Mouse (Mus musculus) lung, postnatal 25 days (tissue): Measurements from ENCODE around the gene Phactr4.

Experiments used
- DNase-seq: peaks from one replicate; pipeline ENCODE4 v3.0.0; 2022; ENCODE audit warnings: low spot score

Phactr4 gene

DNA sequence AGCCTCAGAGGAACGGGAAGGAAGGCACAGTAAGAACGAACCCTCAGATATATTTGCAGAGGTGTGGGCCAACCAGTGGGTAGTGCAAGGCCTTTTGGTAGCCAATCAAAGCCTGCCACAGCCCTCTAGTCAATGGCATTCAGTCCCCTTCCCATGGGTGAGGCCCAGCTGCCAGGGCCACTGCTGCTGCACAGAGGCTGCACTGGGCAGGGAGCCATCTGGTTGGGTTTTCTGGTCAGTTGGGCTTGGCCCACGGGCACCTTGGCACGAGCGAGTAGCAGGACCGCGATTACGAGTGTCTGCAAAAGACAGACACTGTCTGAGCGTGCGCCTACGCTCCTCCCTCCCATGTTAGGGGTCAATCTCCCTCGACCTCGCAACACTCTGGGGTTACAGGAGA, 83.3 kb downstream of the Phactr4 start:
- DNase-seq, result no peak

DNA sequence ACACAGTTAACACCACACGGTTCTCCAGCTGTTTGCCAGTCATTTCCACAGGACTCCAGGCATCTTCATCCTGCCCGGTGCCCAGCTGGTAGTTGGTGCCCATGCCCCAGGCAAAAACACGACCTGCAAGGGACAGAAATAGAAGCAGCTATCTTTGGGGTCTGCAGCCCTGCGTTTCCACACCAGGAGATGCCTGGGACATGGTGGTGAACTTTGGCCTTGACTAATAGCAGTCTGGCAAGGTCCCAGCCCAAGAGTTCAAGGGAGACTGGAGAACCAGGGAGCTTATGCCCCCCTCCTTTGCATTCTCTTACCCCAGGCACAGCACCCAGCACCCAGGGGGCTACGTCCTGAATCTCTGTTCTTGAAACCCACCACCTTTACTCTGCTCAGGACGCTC, 89.4 kb downstream of the Phactr4 start:
- DNase-seq, result no peak

DNA sequence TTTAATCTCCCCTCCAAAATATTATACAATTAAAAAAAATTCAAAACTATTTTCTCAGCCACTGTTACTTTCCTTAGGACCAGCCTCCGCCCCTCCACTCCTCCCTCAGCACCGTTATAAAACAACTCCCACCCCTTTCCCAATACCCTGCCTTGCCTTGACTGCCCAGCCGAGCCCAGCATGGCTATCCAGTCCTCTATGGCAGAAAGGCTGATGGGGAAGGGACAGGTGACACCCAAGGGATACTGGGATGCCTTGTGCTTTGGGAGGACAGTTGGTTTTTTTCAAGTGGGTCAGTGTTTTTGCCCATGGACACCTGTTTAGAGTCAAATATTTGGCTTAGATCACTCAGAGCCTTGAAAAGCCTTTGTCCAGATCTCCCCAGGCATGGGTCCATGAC, 90.3 kb downstream of the Phactr4 start:
- DNase-seq, result no peak

DNA sequence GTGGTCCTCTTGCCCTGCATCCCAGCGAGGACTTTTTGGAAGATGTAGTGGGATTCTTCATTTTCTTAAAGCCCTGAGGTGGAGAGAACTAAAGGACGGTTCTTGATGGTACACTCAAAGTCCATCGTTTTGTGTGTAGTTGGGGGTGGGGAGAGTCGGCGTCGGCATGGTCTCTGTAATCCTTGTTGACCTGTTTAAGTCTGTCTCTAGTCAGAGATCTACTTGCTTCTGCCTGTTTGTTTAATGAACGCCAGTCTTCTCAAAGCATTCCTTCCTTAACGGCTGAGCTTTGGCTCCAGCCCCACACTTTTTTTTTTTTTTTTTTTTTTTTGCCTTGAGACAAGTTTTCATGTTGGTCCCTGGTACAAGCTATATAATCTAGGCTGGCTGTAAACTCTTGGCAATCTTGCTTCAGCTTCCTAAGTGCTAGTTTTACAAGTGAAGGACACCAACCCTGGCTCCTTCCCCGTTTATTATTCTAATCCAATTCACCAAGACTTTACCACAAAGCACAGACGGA, 92.4 kb downstream of the Phactr4 start:
- no peak for DNase-seq

DNA sequence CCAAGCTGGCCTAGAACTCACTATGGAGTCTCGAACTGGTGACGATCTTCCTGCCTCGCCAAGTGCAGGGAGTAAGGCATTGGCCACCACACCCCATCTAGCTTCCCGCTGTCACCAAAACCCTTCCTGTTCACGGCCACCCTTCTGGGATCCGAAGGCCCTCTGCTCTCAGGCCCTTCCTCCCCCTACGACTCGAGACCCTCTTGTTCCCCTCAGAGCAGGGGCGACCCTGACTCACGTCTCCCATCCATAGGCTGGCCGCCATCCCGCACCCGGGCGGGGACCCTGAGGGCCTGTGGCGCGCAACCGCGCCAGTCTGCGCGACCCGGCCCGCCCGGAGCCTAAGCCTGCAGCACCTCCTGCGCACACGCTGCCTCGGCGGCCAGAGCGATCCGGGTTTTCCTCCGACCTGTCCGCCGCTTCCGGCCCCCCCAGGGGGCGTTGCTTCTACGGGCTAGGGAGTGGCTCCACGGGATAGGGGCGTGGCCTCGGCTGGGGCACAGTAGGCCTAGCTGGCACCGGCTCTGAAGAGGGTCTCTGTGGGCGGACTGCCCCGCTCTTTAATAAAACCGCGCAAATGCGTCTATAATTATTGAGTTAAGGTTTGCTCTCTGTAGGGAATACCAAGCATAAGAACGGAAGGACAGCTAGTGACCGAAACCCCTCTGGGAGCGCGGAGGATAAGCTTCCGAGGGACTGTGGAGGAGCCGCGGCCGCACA, 93.0 kb downstream of the Phactr4 start, which contains the start of gene Trnau1ap:
Gene Trnau1ap, minus strand, starts transcription at position 424 of the 720 bp plus-strand sequence.
- DNase-seq, result peak; percentile 92

DNA sequence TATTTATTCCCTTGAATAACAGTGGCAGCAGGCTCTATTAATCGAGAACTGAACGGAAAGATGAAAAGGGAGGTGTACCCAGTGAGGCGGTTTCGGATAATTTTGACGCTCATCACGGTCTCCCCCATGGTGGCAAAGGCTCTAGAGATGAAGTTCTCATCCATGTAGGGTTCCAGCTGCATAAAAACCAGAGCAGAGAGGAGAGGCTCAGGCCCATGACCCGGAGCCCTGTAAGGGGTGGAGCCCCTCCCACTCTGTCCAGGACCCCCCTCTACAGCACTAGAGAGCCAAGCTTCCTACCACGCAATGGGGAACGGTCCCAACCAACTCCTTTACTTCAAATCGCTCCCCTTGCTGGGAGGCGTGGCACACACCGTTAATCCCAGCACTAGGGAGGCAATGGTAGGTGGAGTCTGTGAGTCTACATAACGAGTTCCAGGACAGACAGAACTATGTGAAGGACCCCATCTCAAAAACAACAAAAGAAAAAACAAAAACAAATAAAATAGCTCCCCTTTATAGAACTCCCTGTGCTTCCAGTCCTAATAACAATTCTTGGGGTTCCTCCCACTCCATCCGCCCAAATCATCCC, 93.8 kb downstream of the Phactr4 start:
- no peak for DNase-seq

DNA sequence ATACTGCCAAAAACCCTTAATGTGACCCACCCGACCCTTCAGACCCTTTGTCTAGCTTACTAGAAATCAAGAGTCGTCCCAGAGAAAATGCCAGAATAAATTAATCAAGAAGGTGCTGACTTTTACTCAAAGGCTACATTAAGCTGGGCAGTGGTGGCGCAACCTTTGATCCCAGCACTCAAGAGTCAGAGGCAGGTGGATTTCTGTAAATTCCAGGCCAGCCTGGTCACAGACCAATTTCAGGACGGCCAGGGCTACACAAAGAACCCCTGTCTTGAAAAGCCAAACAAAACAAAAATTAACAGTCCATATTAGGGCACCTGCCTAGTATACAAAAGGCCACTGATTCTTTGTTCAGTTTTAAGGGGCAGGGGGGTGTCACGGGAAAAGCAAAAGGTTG, 95.8 kb downstream of the Phactr4 start:
- DNase-seq, result no peak

DNA sequence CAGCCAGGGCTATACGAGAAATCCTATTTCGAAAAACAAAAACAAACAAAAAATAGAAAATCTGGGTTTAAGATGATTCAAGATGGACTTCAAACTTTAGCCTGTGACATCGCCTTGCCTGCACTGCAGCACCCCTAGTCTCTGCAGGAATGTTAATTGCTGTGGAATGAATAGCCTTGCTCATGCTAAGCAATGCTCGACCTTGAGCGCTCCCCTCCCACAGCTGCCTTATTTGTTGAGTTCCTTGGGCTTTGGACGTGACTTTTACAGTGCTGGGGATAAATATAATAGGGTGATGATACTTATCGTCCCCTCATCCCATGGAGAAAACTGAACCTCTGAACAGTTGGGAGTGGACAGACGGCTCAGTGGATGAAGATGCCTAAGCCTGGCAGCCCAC, 106.6 kb downstream of the Phactr4 start:
- DNase-seq, result no peak

DNA sequence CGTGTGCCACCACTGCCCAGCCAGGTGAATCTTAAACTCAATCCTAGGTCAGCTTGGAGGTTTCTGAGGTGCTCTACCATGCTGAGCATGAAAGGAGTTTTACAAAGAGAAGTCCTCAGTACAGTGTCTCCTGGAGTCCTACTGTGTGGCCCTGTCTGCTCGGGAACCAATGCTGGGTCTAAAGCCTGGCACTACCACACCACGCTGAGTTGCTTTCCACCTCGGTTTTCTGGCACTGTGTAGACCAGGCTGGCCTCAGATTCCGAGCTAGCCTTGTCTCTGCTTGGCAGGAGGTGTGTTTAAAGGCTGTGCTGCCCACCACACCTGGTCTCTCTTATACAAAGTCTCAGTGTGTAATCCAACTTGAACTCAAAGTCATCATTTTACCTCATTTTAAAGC, 109.7 kb downstream of the Phactr4 start:
- DNase-seq, result no peak

DNA sequence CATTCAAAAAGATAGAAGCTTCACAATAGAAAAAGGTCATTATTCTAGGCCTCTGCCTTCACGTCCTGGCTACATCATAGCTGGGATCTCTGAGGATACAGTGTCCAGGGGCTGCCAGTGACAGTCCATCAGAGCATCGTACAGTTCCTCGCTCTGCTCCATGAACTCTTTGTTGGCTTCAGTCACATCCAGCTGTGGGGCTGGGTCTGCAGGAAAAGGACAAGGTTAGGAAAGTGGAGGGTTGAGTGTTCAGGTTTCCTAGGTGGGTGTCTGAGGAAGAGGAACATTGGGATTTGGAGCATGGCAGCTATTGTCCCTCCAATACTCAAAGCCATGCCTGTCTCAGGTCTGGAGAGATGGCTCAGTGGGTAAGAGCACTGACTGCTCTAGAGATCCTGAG, 110.5 kb downstream of the Phactr4 start:
- DNase-seq, result no peak

DNA sequence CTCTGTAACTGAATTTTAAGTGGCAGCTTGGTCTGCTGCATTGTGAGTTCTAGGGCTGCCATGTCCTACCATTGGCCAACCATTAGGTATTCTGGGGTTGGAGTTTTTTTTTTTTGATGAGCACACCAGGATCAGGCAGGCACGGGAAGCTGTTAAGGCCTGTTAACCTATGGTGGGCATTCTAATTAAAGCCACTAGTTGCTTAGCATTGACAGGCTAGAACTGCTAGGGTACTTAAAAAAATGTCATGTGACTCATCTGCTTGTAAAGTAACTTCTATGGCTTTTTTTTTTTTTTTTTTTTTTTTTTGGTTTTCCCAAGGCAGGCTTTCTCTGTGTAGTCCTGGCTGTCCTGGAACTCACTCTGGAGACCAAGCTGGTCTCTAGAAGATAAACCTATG, 111.1 kb downstream of the Phactr4 start:
- DNase-seq, result no peak

DNA sequence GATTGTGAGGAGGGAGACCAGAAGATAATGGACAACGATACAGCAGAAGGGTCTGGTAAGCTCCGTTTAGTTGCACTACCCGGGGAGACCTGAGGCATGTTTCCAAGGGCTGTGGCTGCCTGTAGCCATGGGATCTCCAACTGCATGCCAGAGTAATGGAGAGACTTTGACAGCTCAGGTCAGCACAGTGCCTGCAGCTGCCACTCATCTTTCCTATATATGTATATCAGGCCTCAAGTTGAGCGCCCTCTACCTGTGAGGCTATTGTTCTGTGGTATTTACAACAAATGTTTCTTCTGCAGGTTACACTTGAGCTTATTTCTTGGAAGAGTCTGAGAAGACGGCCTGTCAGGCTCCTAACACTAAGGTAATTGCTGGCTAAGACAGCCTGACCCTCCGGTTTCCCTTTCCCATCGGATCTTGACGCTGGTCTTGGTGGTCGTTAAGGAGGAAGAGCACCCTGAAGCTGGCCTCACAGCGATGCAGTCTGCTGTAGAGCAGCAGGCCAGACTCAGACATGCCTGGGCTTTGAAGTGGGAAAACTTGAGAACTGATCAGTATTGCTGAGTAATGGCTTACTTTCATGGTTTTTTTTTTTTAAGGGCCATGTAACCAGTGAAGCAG, 112.3 kb downstream of the Phactr4 start:
- peak; percentile 61 for DNase-seq

DNA sequence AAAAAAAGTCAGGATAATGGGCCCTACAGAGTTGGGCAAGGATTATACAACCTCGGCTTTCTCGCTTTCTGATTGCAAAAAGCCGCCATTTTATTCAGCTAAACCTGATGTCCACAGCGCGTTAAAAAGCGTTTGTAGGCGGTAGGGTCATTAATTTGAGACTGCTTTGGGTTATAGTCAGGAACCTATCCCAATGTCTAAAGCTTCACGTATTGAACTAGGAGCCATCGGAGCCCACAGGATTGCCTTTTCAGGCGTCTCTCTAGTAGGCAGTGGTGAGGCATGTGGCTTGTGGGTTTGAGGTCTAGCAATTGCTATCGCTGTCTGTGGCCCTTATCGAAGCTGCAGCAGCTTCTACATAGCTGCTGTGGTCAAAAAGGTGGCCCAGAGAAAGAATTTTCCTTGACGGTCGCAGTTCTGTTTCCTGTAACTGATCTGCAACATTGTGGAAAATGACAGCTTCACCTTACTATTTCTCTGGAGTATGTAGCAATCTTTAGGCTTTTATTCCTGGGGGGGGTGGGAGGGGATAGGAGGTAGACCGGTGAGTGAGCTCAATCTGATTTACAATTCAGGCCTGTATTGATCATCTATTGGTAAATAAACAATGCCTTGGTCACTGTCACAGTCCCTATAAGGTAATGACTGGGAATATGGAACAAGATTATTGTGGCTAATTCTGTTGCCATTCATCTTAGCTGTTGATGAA, 113.0 kb downstream of the Phactr4 start:
- DNase-seq, result no peak

DNA sequence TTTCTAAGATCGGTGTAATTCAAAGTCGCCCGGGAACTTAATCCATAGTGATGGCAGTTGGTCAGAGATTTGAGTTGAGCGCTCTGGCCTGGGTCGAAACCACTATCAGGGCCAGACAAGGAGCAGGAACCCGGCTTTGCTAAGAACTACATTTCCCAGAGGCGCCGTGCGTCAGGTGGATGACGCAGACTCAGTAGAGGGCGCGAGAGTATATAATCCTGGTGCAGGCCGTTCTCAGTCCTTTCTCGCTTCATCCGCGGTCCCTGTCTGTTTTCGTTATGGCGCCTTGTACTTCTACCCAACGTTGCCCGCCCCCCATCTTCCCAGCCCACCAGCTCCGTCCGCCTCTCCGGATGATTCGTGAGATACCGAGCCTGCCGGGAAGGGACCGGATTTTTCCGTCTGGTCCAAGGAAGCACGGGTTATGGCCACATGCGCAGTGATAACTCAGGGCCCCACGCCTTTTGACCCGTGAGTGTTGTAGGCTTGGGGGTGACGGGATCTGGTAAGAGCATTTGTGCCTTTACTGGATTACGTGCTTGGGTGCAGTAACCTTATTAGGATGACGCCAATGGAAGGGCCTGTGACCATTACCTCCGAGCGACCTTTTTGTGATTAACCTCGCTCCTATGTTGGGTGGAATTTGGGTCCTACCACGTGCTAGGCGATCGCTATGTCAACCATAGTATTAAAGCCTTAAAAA, 113.7 kb downstream of the Phactr4 start:
- peak; percentile 94 for DNase-seq

DNA sequence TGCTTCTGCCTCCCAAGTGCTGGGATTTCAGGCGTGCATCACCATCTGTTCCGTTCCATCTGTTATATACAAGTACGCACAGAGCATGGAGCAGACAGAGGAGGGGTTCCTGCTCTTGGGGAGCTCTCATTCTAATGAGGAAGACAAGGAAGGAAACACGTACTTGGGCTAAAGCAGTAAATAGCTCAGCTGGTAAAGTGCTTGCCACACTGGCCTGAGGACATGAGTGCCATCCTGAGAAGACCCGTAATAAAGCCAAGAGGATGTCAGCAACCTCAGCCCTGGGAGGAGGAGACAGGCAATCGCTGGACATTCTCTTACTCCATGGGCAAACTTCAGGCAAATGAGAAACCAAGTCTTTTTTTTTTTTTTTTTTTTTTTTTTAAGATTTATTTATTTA, 116.3 kb downstream of the Phactr4 start:
- no peak for DNase-seq
